Mouse (Mus musculus) megakaryocyte, adult 5-6 weeks (primary cell): ENCODE data around the gene Csnk2a2. TPM values are rescaled to one million over a fixed set of nuclear protein-coding genes. Genes with fewer than 3 reads are reported as not detected.

Source experiments
- ATAC-seq: 2 replicates; pipeline ENCODE4 v1.8.0; 2016; ENCODE audit warnings: mild to moderate bottlenecking, inconsistent platforms; ENCODE audit not compliant: poor library complexity, severe bottlenecking
- total RNA-seq, 2 experiments: library from RNA; stranded (forward) in 1 of 2; stranded (reverse) in 1 of 2; fragments of 153-499, 151-499 nt in 1 of 2; fragments of 221-1000, 200-1000 nt in 1 of 2; gene quantifications; 2 replicates each; pipeline versions ENCODE4 v1.2.3 to v1.2.4; 2015 to 2017

The Csnk2a2 gene
- total RNA-seq (2015) (83.3 and 88.4 TPM in 2 replicates), total RNA-seq (2017) (20.0 and 25.7 TPM in 2 replicates)

DNA sequence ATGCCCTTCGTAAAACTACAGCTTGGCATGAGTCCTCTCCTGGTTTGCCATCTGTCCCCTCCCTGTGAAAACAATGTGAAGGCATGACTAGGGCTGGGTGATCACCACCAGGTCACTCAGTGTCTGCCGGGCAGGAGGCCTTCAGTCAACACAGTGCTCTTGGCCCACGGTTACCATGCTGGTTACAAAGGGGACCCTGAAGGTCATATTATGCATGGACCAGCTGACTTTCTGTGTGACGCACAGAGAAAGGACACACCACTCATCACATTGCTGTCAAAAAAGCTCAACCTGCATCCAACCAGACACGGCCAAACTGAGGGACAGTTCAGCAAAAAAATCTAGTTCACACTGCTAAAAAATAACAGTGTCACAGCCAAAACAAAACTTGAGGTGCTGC is at the start of gene Csnk2a2:
TSS of gene Csnk2a2 (minus strand) at position 34 of the 400 bp plus-strand sequence.
- no peak for ATAC-seq

- ATAC-seq: no peak
Measured at GRCm38 (mm10) chr8:95539487-95539886, 49.6 kb upstream of the Csnk2a2 start.

DNA sequence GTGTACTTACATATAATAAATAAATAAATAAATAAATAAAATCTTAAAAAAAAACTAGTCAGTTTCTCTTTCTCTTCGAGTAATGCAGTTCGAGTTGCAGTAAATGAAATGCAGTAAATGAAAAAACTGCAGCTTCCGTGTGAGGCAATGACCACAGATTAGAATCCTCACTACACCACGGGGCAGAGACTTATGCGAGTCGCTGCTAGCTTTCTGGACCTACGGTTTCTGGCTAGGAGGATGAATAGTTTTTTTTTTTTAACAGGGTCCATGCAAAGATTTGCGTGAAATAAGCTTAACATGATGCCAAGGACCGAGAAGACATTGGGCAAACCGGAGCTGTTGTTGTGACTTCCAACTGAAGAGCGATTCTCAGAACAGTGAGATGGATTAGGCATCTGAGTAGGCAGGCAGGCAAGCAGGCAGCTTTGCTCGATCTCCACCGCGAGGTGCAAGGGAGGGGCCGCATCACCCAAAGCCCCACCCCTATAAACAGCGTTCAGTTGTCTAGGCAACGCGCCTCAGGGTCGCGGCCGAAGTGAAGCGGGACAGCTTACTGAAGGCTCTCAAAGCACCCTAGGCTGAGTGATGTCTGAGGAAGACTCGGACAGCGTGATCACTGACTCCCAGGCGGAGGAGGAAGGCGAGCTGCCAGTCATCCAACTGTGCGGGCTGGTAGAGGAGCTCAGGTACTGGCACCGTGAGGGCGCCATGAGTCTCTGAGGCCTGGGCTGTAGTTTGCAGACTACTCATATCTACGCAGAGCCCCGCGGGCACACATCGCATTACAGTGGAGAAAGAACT is 43.9 kb upstream of the Csnk2a2 start, which contains the start of gene Ccdc113:
TSS of gene Ccdc113 (plus strand) at position 502 of the 804 bp plus-strand sequence.
- ATAC-seq: peak; percentile 30; the same call in 1 of the 2 replicates

GRCm38 (mm10) chr8:95532206-95532605 is 42.4 kb upstream of the Csnk2a2 start:
- ATAC-seq: no peak

DNA sequence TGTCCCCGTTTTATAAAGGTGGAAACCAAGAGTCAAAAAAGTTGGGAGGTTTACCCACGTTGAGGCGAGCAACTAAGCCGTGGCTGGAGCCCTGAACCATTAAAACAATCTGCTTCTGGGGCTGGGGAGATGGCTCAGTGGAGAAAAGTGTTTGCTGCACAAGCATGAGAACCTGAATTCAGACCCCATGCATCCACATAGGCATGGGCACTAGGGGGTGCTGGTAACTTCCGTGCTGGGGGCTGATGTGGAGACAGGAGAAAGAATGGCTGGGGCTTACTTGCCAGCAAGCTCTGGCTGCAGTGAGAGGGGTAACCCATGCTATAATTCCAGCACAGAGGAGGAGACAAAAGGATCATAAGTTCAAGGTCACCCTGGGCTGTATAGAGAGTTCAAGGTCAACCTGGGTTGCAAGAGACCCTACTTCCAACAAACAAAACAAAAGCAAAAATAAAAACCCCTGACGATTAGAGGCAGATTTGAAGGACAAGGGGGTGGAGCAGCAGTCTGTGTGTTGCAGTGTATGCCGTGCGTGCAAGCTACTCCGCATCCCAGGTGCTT is 39.0 kb upstream of the Csnk2a2 start:
- ATAC-seq: no peak

DNA sequence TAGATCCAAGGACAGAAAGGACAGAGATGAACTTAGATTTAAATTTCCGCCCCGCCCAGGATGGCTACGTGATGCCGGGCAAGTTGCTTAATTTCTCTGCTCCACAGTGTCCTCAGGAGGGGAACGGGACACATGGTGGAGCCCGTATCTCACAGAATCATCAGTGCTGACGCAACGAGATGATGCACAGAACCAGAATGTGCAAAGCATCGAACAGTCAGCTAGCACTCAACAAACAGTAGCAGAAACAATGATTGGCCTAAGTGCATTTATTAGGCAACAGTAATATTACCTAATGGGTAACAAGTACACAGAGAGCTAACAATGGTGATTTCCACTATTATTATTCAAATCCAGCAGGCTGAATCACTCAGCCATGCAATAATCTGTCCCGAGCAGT is 38.4 kb upstream of the Csnk2a2 start:
- no peak for ATAC-seq

DNA sequence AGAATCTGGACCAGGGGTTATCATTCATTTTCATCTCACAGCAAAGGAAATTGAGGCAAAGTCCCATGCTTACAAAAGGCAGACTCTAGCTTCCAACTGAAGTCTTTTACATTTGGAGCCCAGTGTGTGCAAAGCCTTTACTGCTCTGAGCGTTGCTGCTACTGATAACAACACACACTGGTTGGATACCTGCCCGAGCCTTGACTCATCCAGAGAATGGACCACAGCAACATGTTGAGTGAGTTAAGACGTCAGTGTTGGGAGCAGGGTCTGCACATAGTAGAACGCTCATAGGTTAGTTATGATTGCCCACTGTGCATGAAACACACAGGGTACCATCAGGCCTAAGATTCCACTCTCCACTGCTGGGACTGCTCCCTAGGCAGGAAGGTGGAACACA is 34.2 kb upstream of the Csnk2a2 start:
- no peak for ATAC-seq

DNA sequence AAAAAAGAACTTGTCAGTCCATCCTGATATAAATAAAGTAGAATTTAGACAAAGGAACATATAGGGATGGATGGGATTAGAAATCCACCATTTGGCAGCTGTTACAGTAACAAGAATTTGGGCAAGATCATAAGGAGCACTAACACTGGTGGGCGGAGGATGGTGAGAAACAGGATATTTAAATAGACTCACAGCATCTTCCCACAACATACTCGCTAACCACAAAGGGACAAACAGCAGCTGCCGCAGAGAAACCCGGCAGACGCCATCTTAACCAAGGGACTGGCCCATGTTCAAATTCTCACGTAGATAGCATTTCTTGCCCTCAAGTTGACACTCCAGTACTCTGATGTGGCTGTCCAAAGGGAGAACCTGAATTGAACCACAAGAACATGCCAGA is 27.1 kb upstream of the Csnk2a2 start:
- ATAC-seq: no peak

- no peak for ATAC-seq
Measured at GRCm38 (mm10) chr8:95513219-95513618, 23.4 kb upstream of the Csnk2a2 start.

GRCm38 (mm10) chr8:95512257-95512656 is 22.4 kb upstream of the Csnk2a2 start:
- ATAC-seq: no peak

- ATAC-seq: no peak
Measured at GRCm38 (mm10) chr8:95506245-95506644, 16.4 kb upstream of the Csnk2a2 start.

DNA sequence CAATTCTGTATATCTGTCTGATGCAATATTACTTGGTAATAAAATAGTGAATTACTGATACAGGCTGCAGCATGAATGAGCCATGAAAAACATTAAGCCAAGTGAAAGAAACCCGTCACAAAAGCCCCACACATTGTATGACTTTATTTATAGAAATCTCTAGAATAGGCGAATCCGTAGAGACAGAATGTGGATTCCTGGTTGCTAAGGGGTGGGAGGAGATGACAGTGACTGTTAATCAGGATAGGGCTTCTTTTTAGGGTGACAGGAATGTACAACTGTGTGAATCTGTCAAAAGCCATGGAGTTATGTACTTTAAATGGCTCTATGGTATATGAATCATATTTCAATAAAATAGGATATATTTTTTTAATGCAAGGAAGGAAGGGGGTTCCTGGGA is 15.8 kb upstream of the Csnk2a2 start:
- ATAC-seq: no peak

GRCm38 (mm10) chr8:95504835-95505234 is 15.0 kb upstream of the Csnk2a2 start:
- ATAC-seq: no peak

- ATAC-seq: no peak
Measured at GRCm38 (mm10) chr8:95502431-95502830, 12.6 kb upstream of the Csnk2a2 start.

- no peak for ATAC-seq
Measured at GRCm38 (mm10) chr8:95500436-95500835, 10.6 kb upstream of the Csnk2a2 start.

GRCm38 (mm10) chr8:95499266-95500064 is 9.6 kb upstream of the Csnk2a2 start:
- no peak for ATAC-seq

GRCm38 (mm10) chr8:95497821-95498220 is 8.0 kb upstream of the Csnk2a2 start:
- no peak for ATAC-seq

DNA sequence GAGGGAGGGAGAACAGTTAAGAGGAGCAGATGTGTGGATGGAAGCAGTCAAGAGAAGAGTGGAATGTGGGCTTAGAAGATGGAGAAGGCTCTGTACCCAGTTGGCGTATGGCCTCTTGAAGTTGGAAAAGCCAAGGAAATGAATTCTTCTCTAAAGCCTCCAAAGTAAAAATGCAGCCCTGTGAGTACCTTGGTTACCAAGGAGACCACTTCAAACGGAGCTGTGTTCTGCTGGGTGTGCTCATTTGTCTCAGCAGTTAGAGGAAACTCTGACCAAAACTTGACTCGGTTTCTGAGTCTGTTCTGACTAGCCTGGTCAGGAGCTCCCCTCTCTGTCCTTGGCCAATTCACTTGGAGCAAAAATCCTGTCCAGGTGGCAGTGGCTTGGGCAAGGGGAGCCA is 6.6 kb upstream of the Csnk2a2 start:
- no peak for ATAC-seq

DNA sequence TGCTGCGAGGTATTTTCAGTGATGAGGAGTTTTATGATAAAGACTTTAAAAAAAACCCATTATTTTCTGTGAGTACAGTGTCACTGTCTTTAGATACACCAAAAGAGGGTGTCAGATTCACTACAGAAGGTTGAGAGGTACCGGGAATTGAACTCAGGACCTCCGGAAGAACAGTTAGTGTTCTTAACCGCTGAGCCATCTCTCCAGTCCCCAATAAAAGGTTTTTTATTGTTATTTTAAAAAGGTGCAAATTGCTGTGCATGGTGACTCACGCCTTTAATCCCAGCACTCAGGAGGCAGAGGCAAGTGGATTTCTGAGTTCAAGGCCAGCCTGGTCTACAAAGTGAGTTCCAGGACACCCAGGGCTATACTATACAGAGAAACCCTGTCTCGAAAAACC is 5.6 kb upstream of the Csnk2a2 start:
- ATAC-seq: no peak

- no peak for ATAC-seq
Measured at GRCm38 (mm10) chr8:95492057-95492456, 2.2 kb upstream of the Csnk2a2 start.

GRCm38 (mm10) chr8:95488698-95489332 is 1.0 kb downstream of the Csnk2a2 start:
- ATAC-seq: peak; percentile 98
